Mouse (Mus musculus): ENCODE results near the gene Kcnd2.

Gene Kcnd2

DNA sequence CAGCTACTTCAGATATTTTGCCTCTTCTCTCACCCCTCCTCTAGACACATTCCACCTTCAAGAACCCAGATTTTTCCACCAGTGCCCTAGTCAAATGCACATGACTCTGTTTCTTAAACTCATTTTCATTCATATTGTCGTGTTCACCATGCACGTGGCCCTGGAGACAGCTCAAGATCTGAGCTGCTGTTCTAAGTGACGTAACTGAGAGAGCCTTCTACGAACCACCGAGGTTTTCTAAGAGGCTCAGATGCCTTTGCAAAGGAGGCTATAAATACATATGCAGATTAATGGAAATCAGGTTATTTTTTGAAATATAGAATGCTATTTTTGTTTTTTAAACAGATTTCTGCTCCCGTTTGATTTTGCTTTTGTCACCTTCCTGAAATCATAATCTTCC is 202.9 kb downstream of the Kcnd2 start:
- DNase-seq (ENCODE audit: low read depth in 2 of 2, low spot score in 2 of 2): no peak

DNA sequence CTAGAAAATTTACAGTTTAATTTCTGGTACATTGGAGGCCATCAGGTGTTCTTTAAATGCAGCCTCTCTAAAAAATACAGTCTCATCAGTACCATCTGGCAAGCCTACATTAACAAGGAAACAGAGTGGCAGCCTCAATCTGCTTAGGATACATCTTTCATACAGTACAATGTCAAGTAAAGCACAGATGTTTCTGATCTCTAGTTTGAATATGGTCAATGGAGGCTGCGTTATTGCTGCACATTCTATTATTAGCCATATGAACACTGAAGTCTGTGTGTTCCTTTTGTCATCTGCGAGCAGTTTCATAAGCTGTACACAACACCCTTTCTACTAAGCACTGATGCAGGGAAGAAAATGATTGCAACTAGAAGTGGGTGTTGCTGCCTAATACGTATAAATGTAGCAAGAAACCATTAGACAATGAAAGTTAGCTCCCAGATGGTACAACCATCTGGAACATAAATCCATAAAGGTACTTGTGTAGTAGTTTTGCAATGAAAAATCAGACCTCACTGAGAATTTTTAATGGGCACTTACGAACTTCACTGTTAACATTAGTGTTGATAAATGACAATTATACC is 209.0 kb downstream of the Kcnd2 start:
- no peak for DNase-seq (ENCODE audit: low read depth in 2 of 2, low spot score in 2 of 2)

DNA sequence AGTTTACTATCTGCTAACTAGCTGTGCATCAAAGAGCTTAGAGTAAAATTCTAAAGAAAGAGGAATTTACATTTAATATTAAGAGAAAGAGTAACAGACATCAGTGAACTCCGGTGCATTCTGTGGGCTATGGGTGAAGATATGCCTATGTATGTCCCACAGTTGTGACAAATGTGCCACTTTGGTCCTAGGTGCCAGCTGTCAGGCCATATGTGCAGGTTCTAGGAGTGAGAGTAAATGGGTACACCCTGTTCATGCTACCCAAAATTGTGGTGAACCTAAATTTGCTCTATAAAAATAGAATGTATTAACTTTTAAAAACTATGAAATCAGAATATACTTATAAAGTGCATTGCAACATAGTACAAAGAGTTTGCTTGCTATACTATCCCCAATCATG is 215.8 kb downstream of the Kcnd2 start:
- DNase-seq (ENCODE audit: low read depth in 2 of 2, low spot score in 2 of 2): no peak

DNA sequence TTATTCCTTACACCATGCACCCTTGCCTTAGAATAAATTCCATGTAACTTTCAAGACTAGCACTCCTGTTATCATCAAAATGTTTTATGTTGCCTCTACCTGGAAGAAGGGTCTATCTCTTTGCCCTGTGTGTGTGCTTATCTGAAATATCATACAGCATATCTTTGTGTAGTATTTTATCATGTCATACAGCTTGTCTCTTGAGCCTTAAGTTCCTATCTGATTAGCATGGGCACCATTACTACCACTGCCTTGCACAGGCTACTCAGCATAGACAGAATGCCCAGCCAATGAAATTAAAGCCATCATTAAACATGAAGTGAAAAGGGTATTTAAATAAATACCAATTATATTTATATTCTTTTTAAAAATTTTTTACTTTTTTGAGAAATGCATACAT is 249.4 kb downstream of the Kcnd2 start:
- no peak for DNase-seq (ENCODE audit: low read depth in 2 of 2, low spot score in 2 of 2)

DNA sequence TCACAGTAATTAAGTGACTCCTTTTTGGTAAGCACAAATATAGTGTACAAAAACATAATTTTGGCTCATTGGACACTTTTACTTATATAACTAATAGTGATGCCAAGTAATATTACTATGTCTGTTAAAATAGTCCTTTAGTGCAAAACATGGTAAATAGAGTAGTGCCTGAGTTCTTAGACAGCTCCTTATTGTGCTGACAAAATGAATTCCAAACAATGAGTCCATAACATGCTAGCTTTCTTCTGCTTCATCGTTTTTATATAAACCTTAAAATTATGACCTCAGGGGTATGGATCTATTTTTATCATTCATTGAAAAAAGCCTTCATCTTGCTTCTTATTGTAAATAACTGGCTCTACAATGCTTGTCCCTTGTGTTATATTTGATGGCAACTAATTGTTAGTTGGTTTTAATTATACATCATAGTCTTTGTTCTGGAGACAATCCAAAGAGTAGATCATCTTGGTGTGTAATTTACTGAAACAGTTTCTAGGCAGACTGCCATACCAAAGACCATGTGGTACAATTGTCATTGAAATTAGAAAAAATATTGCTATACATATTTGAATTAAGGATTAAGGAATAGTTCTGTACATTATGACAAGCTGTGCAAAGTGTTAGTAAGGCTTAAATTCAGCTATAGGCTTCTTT is 256.7 kb downstream of the Kcnd2 start:
- DNase-seq (ENCODE audit: low read depth in 2 of 2, low spot score in 2 of 2): no peak

DNA sequence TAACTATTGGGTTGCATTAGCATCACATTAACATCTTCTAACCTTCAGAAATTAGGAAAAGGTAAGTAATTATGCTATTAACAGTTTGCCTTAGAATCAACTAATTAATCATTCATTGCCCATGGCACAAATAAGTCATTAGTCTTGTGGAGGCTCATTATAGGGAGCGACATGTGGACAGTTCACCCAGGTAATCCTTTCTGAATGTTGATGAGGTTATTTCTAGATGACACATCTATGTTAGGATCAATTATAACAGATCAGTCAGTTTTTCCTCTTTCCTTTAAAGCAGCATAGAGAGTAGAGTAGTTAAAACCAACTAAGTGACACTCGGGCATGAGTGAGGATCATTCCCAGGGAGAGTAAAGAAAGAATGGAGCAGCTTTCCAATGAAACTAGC is 267.4 kb downstream of the Kcnd2 start:
- DNase-seq (ENCODE audit: low read depth in 2 of 2, low spot score in 2 of 2): no peak

DNA sequence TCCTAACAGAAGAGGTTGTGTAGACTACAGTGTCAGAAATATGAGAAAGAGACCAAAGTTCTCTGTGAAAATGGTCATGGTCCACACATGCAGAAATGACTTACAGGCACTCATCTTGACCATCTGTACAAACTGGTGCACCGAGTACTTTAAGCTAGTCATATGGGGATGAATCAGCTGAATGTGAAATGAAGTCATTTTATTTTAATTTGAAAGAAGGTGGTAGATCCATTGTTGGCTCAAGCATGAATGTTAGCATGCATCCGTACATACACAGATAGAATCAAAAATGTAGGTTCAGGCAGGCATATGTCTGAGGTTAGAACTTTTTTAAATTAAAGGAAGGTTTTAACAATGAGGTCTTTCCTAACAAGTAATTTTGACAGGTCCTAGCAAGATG is 273.2 kb downstream of the Kcnd2 start:
- no peak for DNase-seq (ENCODE audit: low read depth in 2 of 2, low spot score in 2 of 2)

DNA sequence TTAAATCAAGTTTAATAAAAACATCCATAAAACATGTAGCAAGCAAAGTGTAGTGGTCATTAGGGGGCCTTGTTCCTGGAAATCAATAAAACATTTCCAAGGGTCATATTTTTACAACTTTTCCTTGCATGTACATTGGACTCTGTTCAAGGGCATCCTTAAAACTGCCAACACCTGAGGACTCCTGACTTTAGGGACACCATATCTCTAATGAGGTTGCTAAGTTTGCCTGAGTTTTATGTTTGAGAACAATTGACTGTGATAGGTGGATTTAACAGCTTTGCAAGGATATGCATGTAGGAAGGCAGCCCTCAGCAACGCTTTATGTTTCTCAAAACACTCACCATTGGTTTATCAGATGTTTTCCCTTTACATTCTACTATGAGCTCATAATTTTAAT is 287.6 kb downstream of the Kcnd2 start:
- no peak for DNase-seq (ENCODE audit: low read depth in 2 of 2, low spot score in 2 of 2)

DNA sequence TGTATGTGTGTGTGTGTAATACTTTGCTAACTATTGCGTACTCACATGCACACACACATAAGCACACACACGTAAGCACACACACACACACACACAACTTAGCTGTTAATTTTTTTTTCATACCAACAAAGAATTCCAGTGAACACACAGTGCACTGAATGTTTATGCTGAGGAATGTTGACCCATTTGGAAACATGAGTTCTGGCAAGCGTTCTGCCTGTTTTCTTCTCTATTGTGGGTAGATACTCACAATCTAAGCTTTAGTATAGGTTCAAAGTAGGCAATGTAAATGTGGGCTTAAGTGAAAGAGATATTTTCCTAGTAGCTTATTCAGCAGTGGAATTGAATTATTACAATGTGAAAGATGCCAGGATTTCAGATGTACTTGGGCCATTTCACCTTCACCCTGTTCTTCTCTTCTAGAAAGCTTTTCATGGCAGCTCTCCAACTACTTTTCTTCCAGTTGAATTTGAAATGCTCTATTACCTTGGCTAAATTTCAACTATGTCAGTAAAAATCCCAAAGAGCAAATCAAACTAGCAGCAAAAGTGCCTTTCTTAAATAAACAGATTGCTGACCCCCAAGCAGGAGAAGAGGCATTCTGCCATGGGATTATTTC is 295.4 kb downstream of the Kcnd2 start:
- no peak for DNase-seq (ENCODE audit: low read depth in 2 of 2, low spot score in 2 of 2)

DNA sequence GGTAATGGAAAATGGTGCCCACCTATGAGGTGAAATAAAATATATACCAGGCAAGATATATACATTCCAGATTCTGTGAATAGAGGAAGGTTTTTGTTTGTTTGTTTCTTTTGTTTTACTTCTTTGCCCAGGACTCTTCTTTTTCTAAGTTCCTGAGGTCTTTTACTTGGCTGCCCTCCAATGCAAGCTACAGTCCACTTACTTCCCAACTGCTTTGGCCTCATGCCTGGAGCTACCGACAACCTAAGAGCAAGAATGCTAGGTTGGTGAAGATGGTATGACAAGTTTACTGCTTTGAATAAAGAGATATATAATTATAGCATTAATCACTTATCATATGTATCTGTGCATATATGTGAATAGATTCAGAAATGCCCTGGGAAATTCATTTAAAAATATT is 305.0 kb downstream of the Kcnd2 start:
- DNase-seq (ENCODE audit: low read depth in 2 of 2, low spot score in 2 of 2): no peak

DNA sequence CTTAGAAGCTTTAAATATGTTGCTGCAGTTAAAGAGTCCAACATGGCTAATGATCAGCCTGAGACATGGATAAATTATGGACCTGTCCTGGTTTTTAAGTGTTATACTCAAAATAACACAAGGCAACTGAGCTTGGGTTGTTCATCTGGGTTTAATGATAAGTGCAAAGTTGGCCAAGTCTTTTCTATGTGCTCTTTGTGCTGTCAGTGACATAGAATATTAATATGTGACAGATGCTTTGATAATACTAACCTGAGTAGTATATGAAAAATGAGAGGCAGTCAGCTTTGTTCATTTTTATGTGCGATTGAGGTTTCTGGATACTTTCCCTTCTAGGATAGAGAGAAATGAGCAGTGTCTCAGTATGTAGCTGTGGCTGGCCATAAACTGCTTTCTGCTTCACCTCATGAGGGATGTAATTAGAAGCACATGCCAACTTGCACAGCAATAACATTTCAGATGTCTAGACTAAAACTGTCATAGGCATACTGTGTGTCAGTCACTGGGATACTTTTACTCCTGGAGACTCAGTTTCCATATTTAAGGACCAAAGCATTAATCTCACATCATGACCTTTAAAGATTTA is 312.3 kb downstream of the Kcnd2 start:
- no peak for DNase-seq (ENCODE audit: low read depth in 2 of 2, low spot score in 2 of 2)

DNA sequence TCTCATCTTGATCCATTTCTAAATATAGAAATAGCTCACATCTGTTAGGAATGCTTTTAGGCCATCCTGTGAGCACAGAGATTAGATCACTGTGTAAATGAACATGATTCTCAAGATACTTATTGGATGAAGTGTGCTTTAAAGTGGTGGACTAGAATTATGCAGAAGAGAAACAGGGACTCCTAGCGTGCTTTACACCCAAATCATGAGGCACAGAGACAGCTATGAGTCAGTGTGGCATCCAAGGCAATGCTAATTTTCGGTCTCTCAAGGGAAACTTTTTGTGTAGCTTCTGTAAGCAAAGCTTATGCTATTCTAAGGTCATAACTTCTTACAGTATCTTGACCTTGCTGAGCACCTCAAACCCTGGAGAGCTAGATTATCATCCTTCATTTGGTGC is 318.7 kb downstream of the Kcnd2 start:
- DNase-seq (ENCODE audit: low read depth in 2 of 2, low spot score in 2 of 2): no peak

DNA sequence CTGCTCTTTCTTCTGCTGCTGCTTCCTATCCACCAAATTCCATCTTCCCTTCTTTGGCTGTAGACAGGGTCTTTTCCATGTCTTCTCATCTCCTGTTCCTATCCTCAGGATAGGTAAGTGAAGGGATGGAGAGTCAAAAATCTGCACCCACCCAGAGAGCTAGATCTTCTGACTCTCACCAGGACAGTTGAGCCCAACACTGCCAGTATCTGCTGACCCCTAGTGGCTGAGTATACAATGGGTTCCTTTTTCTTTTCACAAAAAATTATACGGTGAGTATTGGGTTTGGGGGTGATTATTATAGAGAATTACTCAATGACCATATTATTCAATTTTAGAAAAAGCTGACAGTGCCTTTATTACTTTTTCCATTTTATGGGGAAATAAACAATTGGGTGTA is 319.5 kb downstream of the Kcnd2 start:
- no peak for DNase-seq (ENCODE audit: low read depth in 2 of 2, low spot score in 2 of 2)

DNA sequence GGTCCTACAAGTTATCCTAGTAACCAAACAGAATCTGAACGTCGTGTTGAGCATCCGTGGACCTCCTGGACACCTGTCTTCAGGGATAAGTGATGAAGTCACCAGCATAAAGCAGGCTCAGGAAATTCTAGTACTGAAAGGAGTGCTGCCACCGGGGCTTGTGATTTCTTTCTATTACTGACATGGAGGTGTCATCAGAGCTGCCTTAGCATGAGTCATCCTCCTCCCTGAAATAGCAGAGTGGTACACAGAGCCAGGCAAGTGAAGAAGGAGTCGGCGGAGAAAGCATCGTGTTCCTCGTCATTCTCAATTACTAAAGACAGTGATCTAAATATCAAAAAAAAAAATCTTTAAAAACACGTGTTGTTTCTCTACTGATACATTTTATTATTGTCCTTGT is 336.2 kb downstream of the Kcnd2 start:
- no peak for DNase-seq (ENCODE audit: low read depth in 2 of 2, low spot score in 2 of 2)

DNA sequence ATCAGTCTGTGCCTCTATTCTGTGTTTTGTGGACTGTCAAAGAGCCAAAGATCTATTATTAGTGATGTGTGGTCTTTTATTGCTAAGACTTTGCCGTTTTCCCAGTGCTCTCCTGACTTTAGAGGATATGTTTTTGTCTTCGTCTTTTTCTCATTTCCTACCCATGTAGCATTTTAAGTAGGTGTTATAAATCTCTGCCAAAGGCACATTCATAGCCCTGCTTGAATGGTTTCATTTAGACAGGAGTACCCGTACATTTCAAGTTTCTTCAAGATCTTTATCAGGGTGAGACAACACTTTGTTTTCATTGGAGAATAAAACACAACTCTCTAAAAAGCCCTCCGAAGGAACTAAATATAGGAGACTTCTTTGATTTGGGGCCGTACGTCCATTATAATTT is 355.7 kb downstream of the Kcnd2 start:
- DNase-seq (ENCODE audit: low read depth in 2 of 2, low spot score in 2 of 2): no peak

DNA sequence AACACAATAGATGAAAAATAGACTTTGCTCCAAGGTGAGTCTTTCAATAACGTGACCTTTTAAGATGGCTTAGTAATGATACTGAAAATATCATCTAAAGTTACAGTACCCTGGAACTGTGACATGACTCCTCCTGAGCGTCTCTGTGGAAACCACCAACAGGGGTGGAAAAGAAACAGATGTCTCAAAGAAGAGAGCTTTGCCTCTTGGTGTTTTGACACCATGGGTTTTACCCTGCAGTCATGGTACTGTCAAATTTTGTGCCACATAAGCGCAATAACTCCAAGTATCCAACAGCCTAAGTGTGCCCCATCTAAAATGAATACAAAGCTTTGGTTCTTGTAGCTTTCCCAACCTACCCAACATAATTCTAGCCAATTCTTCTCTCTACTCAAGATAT is 374.9 kb downstream of the Kcnd2 start:
- DNase-seq (ENCODE audit: low read depth in 2 of 2, low spot score in 2 of 2): no peak

DNA sequence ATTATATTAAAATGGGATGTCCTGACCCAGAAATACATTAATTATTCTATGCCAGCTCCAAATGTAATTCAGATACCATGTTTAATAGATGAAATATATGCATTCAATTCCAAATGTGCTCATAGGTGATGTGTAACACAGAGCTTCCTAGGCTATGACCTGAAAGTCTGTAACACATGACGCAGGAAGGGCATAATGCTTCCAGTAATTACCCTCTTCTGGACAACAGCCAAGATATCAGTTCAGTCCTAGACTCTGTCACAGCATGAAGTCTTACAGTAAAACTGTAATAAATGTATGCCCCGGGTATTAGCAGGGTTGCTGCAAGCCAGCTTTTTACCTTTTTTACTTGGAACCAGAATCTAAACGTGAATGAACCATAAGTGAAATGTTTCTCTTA is 382.1 kb downstream of the Kcnd2 start:
- no peak for DNase-seq (ENCODE audit: low read depth in 2 of 2, low spot score in 2 of 2)

DNA sequence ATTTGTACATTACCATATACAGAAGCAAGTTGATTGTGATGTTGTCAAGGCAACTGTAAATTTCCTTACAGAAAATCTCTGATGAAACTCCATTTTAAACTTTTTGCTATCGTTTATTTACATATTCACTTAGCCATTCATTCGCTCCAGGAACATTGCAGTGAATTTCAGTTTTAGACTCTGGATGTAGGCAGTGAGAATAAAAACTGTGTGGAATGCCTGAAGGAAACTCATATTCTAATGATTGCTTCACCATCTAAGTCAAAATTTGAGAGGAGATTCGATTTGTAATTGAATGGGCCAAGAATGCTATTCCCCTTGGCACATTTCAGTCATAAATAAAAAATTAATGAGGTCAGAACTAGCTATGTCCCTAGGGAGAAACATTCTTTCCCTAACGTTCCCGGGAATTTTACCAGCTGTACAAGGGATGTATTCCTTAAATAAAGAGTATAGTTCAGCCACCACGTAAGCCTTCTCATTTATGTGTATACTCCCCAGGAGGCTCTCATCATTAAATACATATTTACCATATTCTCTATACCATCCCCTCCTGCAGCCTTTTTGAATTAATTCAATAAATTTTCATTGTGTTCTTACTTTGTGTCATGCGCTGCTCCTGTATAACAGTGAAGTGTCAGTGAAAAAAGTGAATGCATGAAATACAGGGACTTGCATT is 394.2 kb downstream of the Kcnd2 start:
- no peak for DNase-seq (ENCODE audit: low read depth in 2 of 2, low spot score in 2 of 2)

DNA sequence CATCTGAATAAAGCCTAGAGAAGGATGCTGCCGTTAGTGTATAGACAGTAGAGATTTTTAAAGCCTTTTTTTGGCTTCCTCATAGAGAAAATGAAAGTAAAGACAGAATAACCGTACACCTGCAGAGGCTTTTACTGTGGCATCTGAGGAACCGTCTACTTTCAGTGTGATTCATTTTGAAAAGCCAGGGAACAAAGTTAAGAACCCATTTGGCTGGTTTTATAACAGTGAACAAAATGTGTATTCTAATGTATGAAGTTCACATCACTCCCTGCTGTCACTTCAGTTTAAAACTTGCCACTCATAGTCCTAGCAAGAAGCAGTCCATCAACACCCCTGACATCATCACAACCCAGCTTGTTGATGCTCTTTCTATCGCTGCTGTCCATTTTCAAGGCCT is 414.7 kb downstream of the Kcnd2 start:
- no peak for DNase-seq (ENCODE audit: low read depth in 2 of 2, low spot score in 2 of 2)

DNA sequence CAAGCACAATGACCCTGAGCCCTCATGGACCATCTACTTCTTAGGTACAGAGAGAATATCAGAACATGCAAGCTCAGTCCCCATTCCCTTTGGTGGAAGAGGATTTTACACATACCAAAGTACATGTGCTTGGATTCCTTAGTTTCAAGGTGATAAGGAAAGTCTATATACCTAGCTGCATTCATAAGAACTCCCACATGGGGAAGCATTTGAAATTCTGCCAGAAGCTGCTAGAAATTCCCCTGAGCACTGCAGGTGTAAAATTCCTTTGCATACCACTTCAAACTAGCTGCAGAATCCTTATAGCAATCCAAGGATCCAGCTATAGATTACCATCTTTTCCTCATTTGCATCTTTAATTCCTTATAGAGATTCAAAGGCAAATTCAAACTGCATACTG is 440.4 kb downstream of the Kcnd2 start:
- no peak for DNase-seq (ENCODE audit: low read depth in 2 of 2, low spot score in 2 of 2)

DNA sequence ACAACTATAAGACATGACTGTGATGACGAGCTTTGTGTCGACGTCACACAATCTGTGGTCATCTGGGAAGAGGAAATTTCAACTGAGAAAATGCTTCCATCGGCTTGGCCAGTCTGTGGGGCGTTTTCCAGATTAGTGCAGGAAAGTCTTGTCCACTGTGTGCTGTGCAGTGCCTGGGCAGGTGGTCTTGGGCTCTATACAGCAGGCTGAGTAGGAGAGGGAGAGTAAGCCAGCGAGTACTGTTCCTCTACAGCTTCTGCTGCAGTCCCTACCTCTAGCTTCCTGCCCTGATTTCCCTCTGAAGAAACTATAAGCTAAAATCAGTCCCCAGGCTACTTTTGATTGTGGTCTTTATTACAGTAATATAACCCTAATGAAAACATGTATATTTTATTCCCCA is 448.8 kb downstream of the Kcnd2 start:
- no peak for DNase-seq (ENCODE audit: low read depth in 2 of 2, low spot score in 2 of 2)

DNA sequence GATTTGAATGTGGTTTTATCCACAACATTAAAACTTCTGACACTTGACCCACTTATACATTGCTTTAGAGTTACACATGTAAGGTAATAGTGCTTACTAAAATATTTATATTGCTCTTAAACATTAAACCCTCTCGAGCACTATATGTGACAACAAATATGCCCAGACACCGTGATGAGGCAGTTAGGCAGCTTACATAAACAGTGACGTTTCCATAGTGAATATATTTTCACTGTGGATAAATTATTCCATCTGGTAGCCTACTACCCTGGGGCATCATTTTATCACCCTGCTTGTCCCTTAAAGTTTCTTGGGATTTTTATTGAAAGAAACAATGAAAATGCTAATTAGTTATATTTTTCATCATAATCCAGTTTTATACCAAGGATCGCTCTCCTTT is 449.3 kb downstream of the Kcnd2 start:
- no peak for DNase-seq (ENCODE audit: low read depth in 2 of 2, low spot score in 2 of 2)

All from CD8-positive naive resting alpha-beta T cell, adult 2 months (primary cell).